Mouse (Mus musculus) activated CD4-positive, CD25-positive, alpha-beta regulatory T cell (primary cell): ENCODE results near the gene Olfr209. TPM values are rescaled to one million over a fixed set of nuclear protein-coding genes. Genes with fewer than 3 reads are reported as not detected.

Source experiments
- polyA plus RNA-seq, 2 experiments: library from polyadenylated mRNA; unstranded; fragments of 100-300 nt; shearing (Covaris generic); gene quantifications; one replicate each; pipeline ENCODE4 v1.2.1; 2017

Olfr209 gene
- not detected for polyA plus RNA-seq

DNA sequence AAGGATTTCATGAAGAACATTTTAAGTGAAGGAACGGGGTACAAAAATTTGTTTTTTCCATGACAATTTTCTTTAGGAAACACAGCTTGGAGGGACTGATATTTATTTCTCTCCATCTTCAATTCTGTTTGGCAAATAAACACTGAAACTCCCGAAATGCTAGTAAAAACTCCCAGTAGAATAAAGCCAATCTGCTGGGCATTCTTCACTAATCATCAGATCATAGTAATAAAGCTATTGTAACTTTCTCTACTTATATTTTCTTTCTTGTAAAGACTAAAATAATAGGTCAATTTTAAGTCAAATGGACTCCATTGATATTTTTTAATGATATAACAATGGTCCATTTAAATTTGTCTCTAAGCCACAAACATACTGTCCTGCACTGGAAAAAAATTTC is at the start of gene Olfr209:
Olfr209 (minus strand) TSS at position 101 of the 400 bp plus-strand sequence.

DNA sequence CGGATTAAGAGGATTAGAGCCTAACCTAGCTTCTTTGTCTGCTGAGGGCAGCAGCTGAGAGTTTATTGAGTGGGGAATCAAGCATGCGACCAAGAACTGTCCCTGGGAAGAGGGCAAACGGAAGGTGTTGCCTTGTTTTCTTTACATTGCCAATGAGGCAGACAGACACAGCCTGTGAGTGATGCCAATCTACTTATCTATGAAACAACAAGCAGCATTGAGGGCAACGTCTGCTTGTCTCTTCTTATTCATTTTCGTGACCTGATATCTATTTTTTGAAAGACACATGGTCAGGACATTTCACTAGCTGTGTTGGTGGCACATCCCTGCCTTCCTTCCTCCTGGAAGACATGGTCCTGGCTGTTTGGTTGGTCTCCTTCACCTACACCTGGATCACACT is 43.2 kb upstream of the Olfr209 start, which contains the start of gene Gabrr3:
Gabrr3 (plus strand) TSS at position 301 of the 400 bp plus-strand sequence.

DNA sequence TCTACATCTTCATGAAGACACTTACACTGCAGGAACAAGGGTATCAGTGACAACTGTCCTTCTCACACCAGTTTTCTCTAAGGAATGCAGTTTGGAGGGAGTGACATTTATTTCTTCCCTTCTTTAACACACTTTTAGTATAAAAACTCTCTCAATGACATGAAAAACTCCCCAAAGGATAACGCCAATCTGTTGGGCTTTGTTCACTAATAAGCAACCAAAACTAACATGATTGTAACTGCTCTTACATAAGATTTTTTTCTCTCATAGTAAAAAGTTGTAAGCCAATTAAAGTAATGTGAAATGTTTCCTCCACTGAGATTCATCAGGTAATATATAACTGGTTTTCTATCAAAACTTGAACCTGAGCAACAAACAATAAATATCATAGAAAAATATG is 14.6 kb downstream of the Olfr209 start, which contains the start of gene Olfr206:
Olfr206 (minus strand) TSS at position 101 of the 400 bp plus-strand sequence.

DNA sequence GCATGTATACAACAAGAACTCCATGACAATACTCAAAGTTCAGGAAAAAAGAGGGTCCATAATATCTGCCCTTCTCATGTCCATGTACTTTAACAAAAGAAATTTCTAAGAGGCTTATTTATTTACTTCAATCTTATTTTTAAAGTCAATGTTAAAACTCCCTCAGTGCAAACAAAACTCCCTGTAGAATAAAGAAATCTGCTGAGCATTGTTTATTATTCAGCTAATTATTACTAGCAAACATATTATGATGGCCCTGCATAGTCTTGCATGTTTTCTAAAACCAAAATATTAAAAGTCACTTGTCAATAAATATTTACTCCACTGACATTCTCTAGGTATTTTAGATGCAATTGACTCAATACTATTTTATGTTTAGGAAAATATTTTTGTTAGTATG is 32.8 kb downstream of the Olfr209 start, which contains the start of gene Olfr205:
Olfr205 (minus strand) TSS at position 101 of the 400 bp plus-strand sequence.

DNA sequence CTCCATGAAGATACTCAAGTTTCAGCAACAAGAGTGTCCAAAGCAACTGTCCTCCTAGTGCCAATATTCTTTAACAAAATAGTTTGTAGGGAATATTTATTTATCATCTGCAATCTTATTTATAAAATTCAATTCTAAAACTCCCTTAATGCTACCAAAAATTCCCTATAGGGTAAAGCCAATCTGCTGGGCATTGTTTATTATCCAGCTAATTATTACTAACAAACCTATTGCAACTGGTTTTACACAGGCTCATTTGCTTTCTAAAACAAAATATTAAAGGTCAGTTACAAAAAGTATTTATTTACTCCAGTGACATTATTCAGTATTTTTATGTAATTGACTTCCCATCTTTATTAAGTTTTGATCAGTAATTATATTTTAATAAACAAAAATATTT is 45.6 kb downstream of the Olfr209 start, which contains the start of gene Olfr204:
Olfr204 (minus strand) TSS at position 101 of the 400 bp plus-strand sequence.

Other genes starting within 250 kb of the Olfr209 start
- under 1 TPM in 1 of 2 experiments, not detected in 1; 0.08 TPM for gene Olfr194, start 242.9 kb downstream of the Olfr209 start, polyA plus RNA-seq
- not detected for gene Olfr195, start 216.9 kb downstream of the Olfr209 start, polyA plus RNA-seq
- gene Olfr196, start 193.5 kb downstream of the Olfr209 start, polyA plus RNA-seq, result not detected
- not detected for gene Olfr198, start 160.5 kb downstream of the Olfr209 start, polyA plus RNA-seq
- gene Olfr199, start 144.2 kb downstream of the Olfr209 start, polyA plus RNA-seq, result not detected
- gene Olfr201, start 91.4 kb downstream of the Olfr209 start, polyA plus RNA-seq, result not detected
- gene Olfr202, start 77.2 kb downstream of the Olfr209 start, polyA plus RNA-seq, result not detected
- not detected for gene Olfr203, start 65.1 kb downstream of the Olfr209 start, polyA plus RNA-seq
- under 1 TPM in 1 of 2 experiments, not detected in 1; 0.04 TPM for gene Olfr204, start 45.7 kb downstream of the Olfr209 start, polyA plus RNA-seq
- not detected for gene Olfr205, start 32.9 kb downstream of the Olfr209 start, polyA plus RNA-seq
- gene Olfr206, start 14.7 kb downstream of the Olfr209 start, polyA plus RNA-seq, result not detected
- not detected for gene Gabrr3, start 43.3 kb upstream of the Olfr209 start, polyA plus RNA-seq
- 10 to 100 TPM; 80.1 to 80.4 TPM for gene Riox2, start 107.8 kb upstream of the Olfr209 start, polyA plus RNA-seq
- gene Crybg3, start 237.0 kb upstream of the Olfr209 start, polyA plus RNA-seq, result 1 to 10 TPM; 4.2 to 8.3 TPM